Mouse (Mus musculus) adrenal gland, postnatal 4 days (tissue): ENCODE results near the gene Fosb. TPM values are rescaled to one million over a fixed set of nuclear protein-coding genes. Genes with fewer than 3 reads are reported as not detected.

ENCODE experiments used
- DNase-seq, 2 experiments: peaks; one replicate each; pipeline ENCODE4 v3.0.0; 2021 to 2022; ENCODE audit warnings: low spot score in 2 of 2, mixed read lengths in 2 of 2
- long read RNA-seq, 2 experiments: library from polyadenylated mRNA; stranded (forward); transcript quantifications; one replicate each; pipeline ENCODE4 v2.0.0; 2021
- total RNA-seq, 2 experiments: library from RNA; stranded (reverse); gene quantifications; 2 replicates each; pipeline ENCODE4 v1.2.3; 2021

The Fosb gene
- under 1 TPM; 0.85 to 0.98 TPM for total RNA-seq
- long read RNA-seq, experiment 1, result 0 reads
- long read RNA-seq, experiment 2, result 0 reads

- DNase-seq, result peak; percentile 75 to 87
These were observed at the start of gene Fosb for GRCm38 (mm10) chr7:19309884-19310641. Gene Fosb (minus strand): TSS chr7:19310051.

GRCm38 (mm10) chr7:19359299-19359891 is 49.5 kb upstream of the Fosb start, which contains the start of the genes Cd3eap and Ppp1r13l:
Gene Cd3eap (minus strand): TSS chr7:19359483.
Gene Ppp1r13l (plus strand): TSS chr7:19359749.
- DNase-seq, result peak; percentile 69 to 71

- no peak for DNase-seq
These were observed 48.8 kb upstream of the Fosb start for GRCm38 (mm10) chr7:19358634-19359033.

- no peak for DNase-seq
These were observed 47.8 kb upstream of the Fosb start for GRCm38 (mm10) chr7:19357381-19358375.

GRCm38 (mm10) chr7:19356311-19356710 is 46.5 kb upstream of the Fosb start:
- no peak for DNase-seq

GRCm38 (mm10) chr7:19354991-19355390 is 45.1 kb upstream of the Fosb start:
- no peak for DNase-seq

GRCm38 (mm10) chr7:19350221-19350620 is 40.4 kb upstream of the Fosb start:
- no peak for DNase-seq

- DNase-seq, result no peak
These were observed 39.5 kb upstream of the Fosb start for GRCm38 (mm10) chr7:19349188-19349915.

- peak; percentile 63 to 85 for DNase-seq
These were observed 35.2 kb upstream of the Fosb start for GRCm38 (mm10) chr7:19344938-19345471.

GRCm38 (mm10) chr7:19344237-19344847 is 34.5 kb upstream of the Fosb start, which contains the start of gene Ercc1:
Gene Ercc1 (plus strand): TSS chr7:19344778.
- no peak for DNase-seq

GRCm38 (mm10) chr7:19343210-19343808 is 33.5 kb upstream of the Fosb start:
- DNase-seq, result peak in 1 of 2 experiments; percentile 59

- peak; percentile 69 to 72 for DNase-seq
These were observed 32.7 kb upstream of the Fosb start for GRCm38 (mm10) chr7:19342481-19343027.

GRCm38 (mm10) chr7:19341761-19342409 is 32.0 kb upstream of the Fosb start:
- no peak for DNase-seq

- DNase-seq, result no peak
These were observed 31.4 kb upstream of the Fosb start for GRCm38 (mm10) chr7:19341250-19341649.

- DNase-seq, result no peak
These were observed 28.7 kb upstream of the Fosb start for GRCm38 (mm10) chr7:19338596-19338995.

GRCm38 (mm10) chr7:19338060-19338459 is 28.2 kb upstream of the Fosb start:
- no peak for DNase-seq

- DNase-seq, result no peak
These were observed 27.3 kb upstream of the Fosb start for GRCm38 (mm10) chr7:19337122-19337521.

- no peak for DNase-seq
These were observed 25.7 kb upstream of the Fosb start for GRCm38 (mm10) chr7:19335583-19335982.
